Mouse (Mus musculus): ENCODE results near the gene Capn13. TPM values are rescaled to one million over a fixed set of nuclear protein-coding genes. Genes with fewer than 3 reads are reported as not detected.

The Capn13 gene
- polyA plus RNA-seq, 2 experiments: 0.09 TPM; not detected in 1

- H3K9ac ChIP-seq (replicated peaks): no peak overlapping the region
- H3K9me3 ChIP-seq (ENCODE audit: control insufficient read depth, low read length): no peaks in the 10 kb centered on the region
- no peak overlapping the region for H3K4me3 ChIP-seq (ENCODE audit: insufficient read depth in 1 of 2, low read depth in 2 of 2, low read length in 2 of 2)
- H3K4me2 ChIP-seq (ENCODE audit: low read depth): no peak overlapping the region
- no peak for ATAC-seq (ENCODE audit: insufficient read depth)
- TF ChIP-seq CTCF (IDR thresholded peaks at IDR 0.05; ENCODE audit: low read depth) (no peak), EP300 (IDR thresholded peaks at IDR 0.05; ENCODE audit: low read depth) (no peak)
- no peaks in the 10 kb centered on the region for H3K4me1 ChIP-seq (replicated peaks; ENCODE audit: control insufficient read depth in 2 of 2, insufficient read depth in 2 of 2, low read length in 1 of 2)
- H3K36me3 ChIP-seq (replicated peaks; ENCODE audit: control insufficient read depth, insufficient read depth, low read depth): no peaks in the 10 kb centered on the region
- 63% methylated on average over 5 of the region's 5 CpGs for WGBS (ENCODE audit: insufficient replicate concordance)
- no peaks in the 10 kb centered on the region for H3K27me3 ChIP-seq (ENCODE audit: control insufficient read depth, insufficient read depth, low read length)
- no peak overlapping the region for H3K27ac ChIP-seq
- no peak for DNase-seq (ENCODE audit: low read depth in 3 of 3, low spot score in 3 of 3)
Observed at GRCm38 (mm10) chr17:73361054-73361453, 39.6 kb downstream of the Capn13 start.

- Histone ChIP-seq H3K36me3 (replicated peaks; ENCODE audit: control insufficient read depth, insufficient read depth, low read depth) (no peaks in the 10 kb centered on the region), H3K4me3 (ENCODE audit: insufficient read depth in 1 of 2, low read depth in 2 of 2, low read length in 2 of 2) (no peak overlapping the region), H3K27ac (no peak overlapping the region), H3K9me3 (ENCODE audit: control insufficient read depth, low read length) (no peaks in the 10 kb centered on the region), H3K27me3 (ENCODE audit: control insufficient read depth, insufficient read depth, low read length) (no peaks in the 10 kb centered on the region), H3K4me1 (replicated peaks; ENCODE audit: control insufficient read depth in 2 of 2, insufficient read depth in 2 of 2, low read length in 1 of 2) (no peaks in the 10 kb centered on the region), H3K4me2 (ENCODE audit: low read depth) (no peak overlapping the region), H3K9ac (replicated peaks) (no peak overlapping the region)
- WGBS (ENCODE audit: insufficient replicate concordance): 57% methylated on average over 6 of the region's 6 CpGs
- DNase-seq (ENCODE audit: low read depth in 3 of 3, low spot score in 3 of 3) (no peak), ATAC-seq (ENCODE audit: insufficient read depth) (no peak)
- TF ChIP-seq EP300 (IDR thresholded peaks at IDR 0.05; ENCODE audit: low read depth) (no peak), CTCF (IDR thresholded peaks at IDR 0.05; ENCODE audit: low read depth) (peak; percentile 12; the same call in 1 of the 2 replicates)
Observed at GRCm38 (mm10) chr17:73343632-73344390, 56.9 kb downstream of the Capn13 start.

- 65% methylated on average over 14 of the region's 14 CpGs for WGBS (ENCODE audit: insufficient replicate concordance)
- Histone ChIP-seq H3K4me1 (replicated peaks; ENCODE audit: control insufficient read depth in 2 of 2, insufficient read depth in 2 of 2, low read length in 1 of 2) (no peaks in the 10 kb centered on the region), H3K27ac (no peak overlapping the region), H3K36me3 (replicated peaks; ENCODE audit: control insufficient read depth, insufficient read depth, low read depth) (no peaks in the 10 kb centered on the region), H3K4me3 (ENCODE audit: insufficient read depth in 1 of 2, low read depth in 2 of 2, low read length in 2 of 2) (no peak overlapping the region), H3K27me3 (ENCODE audit: control insufficient read depth, insufficient read depth, low read length) (no peaks in the 10 kb centered on the region), H3K9ac (replicated peaks) (no peak overlapping the region), H3K9me3 (ENCODE audit: control insufficient read depth, low read length) (no peaks in the 10 kb centered on the region), H3K4me2 (ENCODE audit: low read depth) (no peak overlapping the region)
- ATAC-seq (ENCODE audit: insufficient read depth): no peak
- no peak for TF ChIP-seq CTCF (IDR thresholded peaks at IDR 0.05; ENCODE audit: low read depth)
- TF ChIP-seq EP300 (IDR thresholded peaks at IDR 0.05; ENCODE audit: low read depth): no peak
- DNase-seq (ENCODE audit: low read depth in 3 of 3, low spot score in 3 of 3): no peak
Observed at GRCm38 (mm10) chr17:73342673-73343072, 58.0 kb downstream of the Capn13 start.

- 52% methylated on average over 5 of the region's 5 CpGs for WGBS (ENCODE audit: insufficient replicate concordance)
- H3K4me2 ChIP-seq (ENCODE audit: low read depth): no peak overlapping the region
- no peak for TF ChIP-seq CTCF (IDR thresholded peaks at IDR 0.05; ENCODE audit: low read depth)
- TF ChIP-seq EP300 (IDR thresholded peaks at IDR 0.05; ENCODE audit: low read depth): no peak
- H3K4me3 ChIP-seq (ENCODE audit: insufficient read depth in 1 of 2, low read depth in 2 of 2, low read length in 2 of 2): no peak overlapping the region
- no peak overlapping the region for H3K9ac ChIP-seq (replicated peaks)
- no peaks in the 10 kb centered on the region for H3K27me3 ChIP-seq (ENCODE audit: control insufficient read depth, insufficient read depth, low read length)
- no peaks in the 10 kb centered on the region for H3K36me3 ChIP-seq (replicated peaks; ENCODE audit: control insufficient read depth, insufficient read depth, low read depth)
- no peak for DNase-seq (ENCODE audit: low read depth in 3 of 3, low spot score in 3 of 3)
- no peaks in the 10 kb centered on the region for H3K4me1 ChIP-seq (replicated peaks; ENCODE audit: control insufficient read depth in 2 of 2, insufficient read depth in 2 of 2, low read length in 1 of 2)
- no peak overlapping the region for H3K27ac ChIP-seq
- H3K9me3 ChIP-seq (ENCODE audit: control insufficient read depth, low read length): no peaks in the 10 kb centered on the region
- ATAC-seq (ENCODE audit: insufficient read depth): no peak
Observed at GRCm38 (mm10) chr17:73329071-73329470, 71.6 kb downstream of the Capn13 start.

GRCm38 (mm10) chr17:73325314-73325713 lies 75.4 kb downstream of the Capn13 start:
- no peak for TF ChIP-seq CTCF (IDR thresholded peaks at IDR 0.05; ENCODE audit: low read depth)
- no peak for TF ChIP-seq EP300 (IDR thresholded peaks at IDR 0.05; ENCODE audit: low read depth)
- Histone ChIP-seq H3K36me3 (replicated peaks; ENCODE audit: control insufficient read depth, insufficient read depth, low read depth) (no peaks in the 10 kb centered on the region), H3K27ac (no peak overlapping the region), H3K27me3 (ENCODE audit: control insufficient read depth, insufficient read depth, low read length) (no peaks in the 10 kb centered on the region), H3K4me1 (replicated peaks; ENCODE audit: control insufficient read depth in 2 of 2, insufficient read depth in 2 of 2, low read length in 1 of 2) (no peaks in the 10 kb centered on the region), H3K9me3 (ENCODE audit: control insufficient read depth, low read length) (no peaks in the 10 kb centered on the region), H3K4me2 (ENCODE audit: low read depth) (no peak overlapping the region), H3K9ac (replicated peaks) (no peak overlapping the region), H3K4me3 (ENCODE audit: insufficient read depth in 1 of 2, low read depth in 2 of 2, low read length in 2 of 2) (no peak overlapping the region)
- DNase-seq (ENCODE audit: low read depth in 3 of 3, low spot score in 3 of 3) (no peak), ATAC-seq (ENCODE audit: insufficient read depth) (no peak)
- WGBS (ENCODE audit: insufficient replicate concordance): 24% methylated on average over 6 of the region's 6 CpGs

All from liver, embryonic 14.5 days (tissue).